Mouse (Mus musculus): ENCODE data around the gene Elovl1. TPM values are rescaled to one million over a fixed set of nuclear protein-coding genes. Genes with fewer than 3 reads are reported as not detected.

Elovl1 gene
- polyA plus RNA-seq, 3 experiments from 2014 or later = 114 to 166 (median 116) TPM

- ATAC-seq = no peak
Measured at GRCm38 (mm10) chr4:118429215-118429895, 1.5 kb downstream of the Elovl1 start.

GRCm38 (mm10) chr4:118432332-118432731 lies 4.4 kb downstream of the Elovl1 start:
- no peak for ATAC-seq

- ATAC-seq = peak; percentile 99
Measured at GRCm38 (mm10) chr4:118436820-118437603, 9.1 kb downstream of the Elovl1 start, which contains the start of gene Cdc20. TSS of gene Cdc20 (minus strand) at chr4:118437352.

- ATAC-seq = peak; percentile 12
Measured at GRCm38 (mm10) chr4:118437829-118438253, 9.9 kb downstream of the Elovl1 start.

GRCm38 (mm10) chr4:118445088-118445487 lies 17.2 kb downstream of the Elovl1 start:
- no peak for ATAC-seq

- ATAC-seq = no peak
Measured at GRCm38 (mm10) chr4:118445781-118446414, 18.0 kb downstream of the Elovl1 start.

- no peak for ATAC-seq
Measured at GRCm38 (mm10) chr4:118446415-118447153, 18.7 kb downstream of the Elovl1 start.

GRCm38 (mm10) chr4:118457345-118457975 lies 29.6 kb downstream of the Elovl1 start, which contains the start of gene Mpl:
TSS of gene Mpl (minus strand) at chr4:118457513.
- no peak for ATAC-seq

GRCm38 (mm10) chr4:118464956-118465355 lies 37.1 kb downstream of the Elovl1 start:
- ATAC-seq = no peak

GRCm38 (mm10) chr4:118465697-118466163 lies 37.8 kb downstream of the Elovl1 start:
- ATAC-seq = no peak

GRCm38 (mm10) chr4:118471281-118471680 lies 43.4 kb downstream of the Elovl1 start:
- no peak for ATAC-seq

- ATAC-seq = no peak
Measured at GRCm38 (mm10) chr4:118472687-118473086, 44.8 kb downstream of the Elovl1 start.

GRCm38 (mm10) chr4:118476773-118477530 lies 49.1 kb downstream of the Elovl1 start:
- ATAC-seq = no peak

Other genes starting within 250 kb of the Elovl1 start
- gene Kdm4a, start 248.1 kb upstream of the Elovl1 start, polyA plus RNA-seq (2017; shearing (Covaris generic)) = 10 to 100 TPM in 1 of 3 experiments, 1 to 10 TPM in 2; 3.9 to 12.4 (median 6.9) TPM
- gene Ptprf, start 136.7 kb upstream of the Elovl1 start, polyA plus RNA-seq (2017; shearing (Covaris generic)) = under 1 TPM; 0.11 to 0.92 (median 0.56) TPM
- gene Szt2, start 18.8 kb upstream of the Elovl1 start, polyA plus RNA-seq (2017; shearing (Covaris generic)) = 10 to 100 TPM in 2 of 3 experiments, 1 to 10 TPM in 1; 9.1 to 20.5 (median 11.9) TPM
- 100 to 1,000 TPM; 121 to 123 (median 123) TPM for gene Med8, start 18.8 kb upstream of the Elovl1 start, polyA plus RNA-seq (2017; shearing (Covaris generic))
- 10 to 100 TPM in 1 of 3 experiments, 1 to 10 TPM in 2; 2.3 to 24.5 (median 4.6) TPM for gene Cdc20, start 9.3 kb downstream of the Elovl1 start, polyA plus RNA-seq (2017; shearing (Covaris generic))
- gene Mpl, start 29.4 kb downstream of the Elovl1 start, polyA plus RNA-seq (2017; shearing (Covaris generic)) = not detected
- gene Tie1, start 62.0 kb downstream of the Elovl1 start, polyA plus RNA-seq (2017; shearing (Covaris generic)) = not detected
- not detected for gene 2610528J11Rik, start 98.9 kb downstream of the Elovl1 start, polyA plus RNA-seq (2017; shearing (Covaris generic))
- not detected for gene Tmem125, start 116.0 kb downstream of the Elovl1 start, polyA plus RNA-seq (2017; shearing (Covaris generic))
- under 1 TPM in 1 of 3 experiments, not detected in 2; 0.09 TPM for gene Cfap57, start 192.7 kb downstream of the Elovl1 start, polyA plus RNA-seq (2017; shearing (Covaris generic))
- 100 to 1,000 TPM; 160 to 179 (median 172) TPM for gene Ebna1bp2, start 192.7 kb downstream of the Elovl1 start, polyA plus RNA-seq (2017; shearing (Covaris generic))
- not detected for gene Olfr62, start 230.9 kb downstream of the Elovl1 start, polyA plus RNA-seq (2017; shearing (Covaris generic))

Data from inflammation-experienced regulatory T-cells, adult 6 months (primary cell).